Mouse (Mus musculus) C2C12 (cell line): ENCODE data around the gene Banf2.

Source experiments
- CTCF ChIP-seq: IDR thresholded peaks from one replicate; pipeline ENCODE4 v1.5.1; 2011; ENCODE audit not compliant: control insufficient read depth, insufficient read depth, insufficient read length
- MAX ChIP-seq: IDR thresholded peaks from one replicate; pipeline ENCODE4 v1.6.1; 2011; ENCODE audit warnings: mild to moderate bottlenecking, control low read depth
- MYOG ChIP-seq: IDR thresholded peaks from one replicate; pipeline ENCODE4 v1.6.1; 2011; ENCODE audit not compliant: control insufficient read depth, insufficient read length; ENCODE audit errors: extremely low read depth
- USF1 ChIP-seq: IDR thresholded peaks from one replicate; pipeline ENCODE4 v1.6.1; 2011; ENCODE audit warnings: low read depth, mild to moderate bottlenecking, control low read depth, moderate library complexity

- TF ChIP-seq CTCF (no peak), MYOG (no peak), USF1 (no peak), MAX (no peak)
Observed at GRCm38 (mm10) chr2:144112666-144113065, 79.8 kb downstream of the Banf2 start.
